Mouse (Mus musculus) hindlimb bud, embryonic 11.5 days (tissue): ENCODE data around the gene 1700037H04Rik.

Experiments
- DNase-seq: peaks from one replicate; pipeline ENCODE4 v3.0.0-alpha.2; 2012; ENCODE audit warnings: low read depth, low spot score; ENCODE audit errors: extremely low spot score

The 1700037H04Rik gene

GRCm38 (mm10) chr2:131147043-131147365 lies 12.9 kb downstream of the 1700037H04Rik start:
- no peak for DNase-seq

- DNase-seq, result no peak
These were observed 13.5 kb downstream of the 1700037H04Rik start for GRCm38 (mm10) chr2:131146193-131147042.

GRCm38 (mm10) chr2:131145536-131145935 lies 14.3 kb downstream of the 1700037H04Rik start:
- DNase-seq, result no peak

GRCm38 (mm10) chr2:131145121-131145520 lies 14.8 kb downstream of the 1700037H04Rik start:
- no peak for DNase-seq

- DNase-seq, result no peak
These were observed 16.7 kb downstream of the 1700037H04Rik start for GRCm38 (mm10) chr2:131143007-131143780.

GRCm38 (mm10) chr2:131142592-131142991 lies 17.3 kb downstream of the 1700037H04Rik start:
- DNase-seq, result no peak

GRCm38 (mm10) chr2:131141336-131141986 lies 18.4 kb downstream of the 1700037H04Rik start:
- no peak for DNase-seq

GRCm38 (mm10) chr2:131140533-131140905 lies 19.4 kb downstream of the 1700037H04Rik start:
- DNase-seq, result no peak

GRCm38 (mm10) chr2:131139886-131140532 lies 19.9 kb downstream of the 1700037H04Rik start:
- DNase-seq, result no peak

GRCm38 (mm10) chr2:131139287-131139686 lies 20.6 kb downstream of the 1700037H04Rik start:
- DNase-seq, result no peak

- DNase-seq, result no peak
These were observed 21.1 kb downstream of the 1700037H04Rik start for GRCm38 (mm10) chr2:131138760-131139159.

GRCm38 (mm10) chr2:131138296-131138695 lies 21.6 kb downstream of the 1700037H04Rik start:
- DNase-seq, result no peak

GRCm38 (mm10) chr2:131135521-131136139 lies 24.3 kb downstream of the 1700037H04Rik start:
- DNase-seq, result no peak

GRCm38 (mm10) chr2:131134826-131135400 lies 25.0 kb downstream of the 1700037H04Rik start:
- no peak for DNase-seq

GRCm38 (mm10) chr2:131134381-131134780 lies 25.5 kb downstream of the 1700037H04Rik start:
- no peak for DNase-seq

GRCm38 (mm10) chr2:131132930-131133547 lies 26.8 kb downstream of the 1700037H04Rik start, which contains the start of gene Gm11037:
Gm11037 (plus strand) TSS chr2:131133497.
- DNase-seq, result no peak

GRCm38 (mm10) chr2:131132111-131132888 lies 27.6 kb downstream of the 1700037H04Rik start:
- DNase-seq, result no peak

- DNase-seq, result no peak
These were observed 29.0 kb downstream of the 1700037H04Rik start for GRCm38 (mm10) chr2:131130849-131131248.

GRCm38 (mm10) chr2:131129836-131130235 lies 30.0 kb downstream of the 1700037H04Rik start:
- no peak for DNase-seq
